Mouse (Mus musculus): ENCODE measurements around the gene Klhl2.

GRCm38 (mm10) chr8:64839628-64840027 is 10.2 kb downstream of the Klhl2 start:
- TF ChIP-seq CTCF (IDR thresholded peaks at IDR 0.05; ENCODE audit: control insufficient read depth, insufficient read depth, insufficient replicate concordance, low read depth, low read length) (no peak), POLR2A (IDR thresholded peaks at IDR 0.05; ENCODE audit: control insufficient read depth, low read depth, low read length) (no peak)

Data from testis, adult 2 months (tissue).